Mouse (Mus musculus) ES-Bruce4 (cell line): ENCODE results near the gene Tgfbr2. TPM values are rescaled to one million over a fixed set of nuclear protein-coding genes. Genes with fewer than 3 reads are reported as not detected.

Experiments
- H3K27ac ChIP-seq: 2 replicates; pipeline ENCODE4 v1.5.1; 2012; ENCODE audit warnings: low read length, inconsistent platforms; ENCODE audit not compliant: insufficient read depth
- H3K27me3 ChIP-seq: 2 replicates; pipeline ENCODE4 v1.6.1; 2012; ENCODE audit warnings: mild to moderate bottlenecking, low read length, inconsistent platforms; ENCODE audit not compliant: control insufficient read depth, poor library complexity, insufficient read depth, severe bottlenecking
- H3K36me3 ChIP-seq: 2 replicates; pipeline ENCODE4 v1.6.1; 2012; ENCODE audit warnings: inconsistent platforms, mild to moderate bottlenecking, low read length, moderate library complexity; ENCODE audit not compliant: control insufficient read depth, poor library complexity, insufficient read depth, severe bottlenecking
- H3K4me1 ChIP-seq: one replicate; pipeline ENCODE4 v1.8.1; 2011; ENCODE audit warnings: low read length; ENCODE audit not compliant: control insufficient read depth, insufficient read depth
- H3K4me3 ChIP-seq: 2 replicates; pipeline ENCODE4 v1.5.1; 2011; ENCODE audit warnings: low read depth, mild to moderate bottlenecking, low read length
- H3K9ac ChIP-seq: 2 replicates; pipeline ENCODE4 v1.6.1; 2012; ENCODE audit warnings: low read depth, mild to moderate bottlenecking, inconsistent platforms; ENCODE audit not compliant: poor library complexity, severe bottlenecking
- H3K9me3 ChIP-seq: replicated peaks from 2 replicates; pipeline ENCODE4 v1.6.1; 2012; ENCODE audit warnings: mild to moderate bottlenecking, low read length, inconsistent platforms; ENCODE audit not compliant: control insufficient read depth, poor library complexity, insufficient read depth, severe bottlenecking
- CTCF ChIP-seq: IDR thresholded peaks from one replicate; pipeline ENCODE4 v1.8.1; 2011; ENCODE audit warnings: low read depth, low read length
- EP300 ChIP-seq: IDR thresholded peaks from 2 replicates; pipeline ENCODE4 v1.6.1; 2011; ENCODE audit warnings: low read depth, low read length; ENCODE audit not compliant: insufficient read depth
- POLR2A ChIP-seq: IDR thresholded peaks from one replicate; pipeline ENCODE4 v1.8.1; 2011; ENCODE audit warnings: low read length; ENCODE audit not compliant: insufficient read depth
- polyA plus RNA-seq: library from polyadenylated mRNA; stranded (reverse); fragments of >200 nt; gene quantifications from 2 replicates; pipeline ENCODE4 v1.2.4, GENCODE M21; 2011; ENCODE audit warnings: low read depth; ENCODE audit not compliant: missing spikeins, insufficient read depth, insufficient read length

The Tgfbr2 gene
- 3.4 TPM in 2 replicates for polyA plus RNA-seq

GRCm38 (mm10) chr9:116174481-116175461, at the start of gene Tgfbr2:
Tgfbr2 (minus strand) TSS chr9:116175360.
- no peak for TF ChIP-seq EP300
- TF ChIP-seq POLR2A, result no peak
- no peak for TF ChIP-seq CTCF
- H3K9me3 ChIP-seq, result no peaks in the 10 kb centered on the region
- no peaks in the 10 kb centered on the region for H3K4me1 ChIP-seq
- H3K27me3 ChIP-seq, result 0 out of 2 replicates have a peak, but pooled peaks cover 2% of the 10 kb centered on the region
- H3K36me3 ChIP-seq, result no peaks in the 10 kb centered on the region
- no peak within 1 kb of the TSS for H3K27ac ChIP-seq
- H3K4me3 ChIP-seq, result peak within 1 kb of the TSS; percentile 78
- H3K9ac ChIP-seq, result peak within 1 kb of the TSS; percentile 82

GRCm38 (mm10) chr9:116223368-116223767, 48.2 kb upstream of the Tgfbr2 start:
- Histone ChIP-seq H3K27me3 (no peaks in the 10 kb centered on the region), H3K9me3 (no peaks in the 10 kb centered on the region), H3K4me1 (no peaks in the 10 kb centered on the region), H3K9ac (no peak overlapping the region), H3K27ac (no peak overlapping the region), H3K4me3 (no peak overlapping the region), H3K36me3 (no peaks in the 10 kb centered on the region)
- TF ChIP-seq CTCF, result no peak
- TF ChIP-seq EP300, result no peak
- TF ChIP-seq POLR2A, result no peak

- TF ChIP-seq POLR2A (no peak), EP300 (no peak), CTCF (no peak)
- Histone ChIP-seq H3K4me3 (no peak overlapping the region), H3K4me1 (no peaks in the 10 kb centered on the region), H3K9me3 (no peaks in the 10 kb centered on the region), H3K36me3 (no peaks in the 10 kb centered on the region), H3K27ac (no peak overlapping the region), H3K27me3 (no peaks in the 10 kb centered on the region), H3K9ac (no peak overlapping the region)
Measured at GRCm38 (mm10) chr9:116222643-116223042, 47.5 kb upstream of the Tgfbr2 start.

GRCm38 (mm10) chr9:116222000-116222399, 46.8 kb upstream of the Tgfbr2 start:
- Histone ChIP-seq H3K4me3 (no peak overlapping the region), H3K9me3 (no peaks in the 10 kb centered on the region), H3K27ac (no peak overlapping the region), H3K36me3 (no peaks in the 10 kb centered on the region), H3K4me1 (no peaks in the 10 kb centered on the region), H3K27me3 (no peaks in the 10 kb centered on the region), H3K9ac (no peak overlapping the region)
- TF ChIP-seq EP300 (no peak), CTCF (no peak), POLR2A (no peak)

- Histone ChIP-seq H3K9me3 (no peaks in the 10 kb centered on the region), H3K4me1 (no peaks in the 10 kb centered on the region), H3K27ac (no peak overlapping the region), H3K9ac (no peak overlapping the region), H3K27me3 (no peaks in the 10 kb centered on the region), H3K36me3 (no peaks in the 10 kb centered on the region), H3K4me3 (no peak overlapping the region)
- TF ChIP-seq EP300 (no peak), POLR2A (no peak), CTCF (no peak)
Measured at GRCm38 (mm10) chr9:116221565-116221964, 46.4 kb upstream of the Tgfbr2 start.

GRCm38 (mm10) chr9:116220616-116221015, 45.5 kb upstream of the Tgfbr2 start:
- no peak overlapping the region for H3K27ac ChIP-seq
- TF ChIP-seq CTCF (no peak), POLR2A (no peak), EP300 (no peak)
- H3K9me3 ChIP-seq, result no peaks in the 10 kb centered on the region
- no peaks in the 10 kb centered on the region for H3K36me3 ChIP-seq
- H3K27me3 ChIP-seq, result no peaks in the 10 kb centered on the region
- no peak overlapping the region for H3K4me3 ChIP-seq
- no peak overlapping the region for H3K9ac ChIP-seq
- H3K4me1 ChIP-seq, result no peaks in the 10 kb centered on the region
